Mouse (Mus musculus) liver, embryonic 12.5 days (tissue): Measurements from ENCODE around the gene Tmprss11f. TPM values are rescaled to one million over a fixed set of nuclear protein-coding genes. Genes with fewer than 3 reads are reported as not detected.
"Not testable (repeated sequence)": the region's sequence is repeated elsewhere in the genome, so short reads cannot be mapped to it uniquely, and the experiment has no call there.

Source experiments
- ATAC-seq: fragments of 200-750 bp; cut with Nextera tagmentation; 2 replicates; pipeline ENCODE4 v1.8.0; 2017; ENCODE audit warnings: moderate number of reproducible peaks, mild to moderate bottlenecking, moderate library complexity
- H3K27ac ChIP-seq: fragments of 300-500 bp; sonication (generic); 2 replicates; pipeline ENCODE4 v1.5.1; 2016; ENCODE audit warnings: mild to moderate bottlenecking
- H3K27me3 ChIP-seq: fragments of 300-500 bp; sonication (generic); replicated peaks from 2 replicates; pipeline ENCODE4 v1.6.1; 2016; ENCODE audit warnings: mild to moderate bottlenecking, moderate library complexity
- H3K36me3 ChIP-seq: fragments of 300-500 bp; sonication (generic); 2 replicates; pipeline ENCODE4 v1.6.1; 2016; ENCODE audit warnings: mild to moderate bottlenecking, moderate library complexity
- H3K4me1 ChIP-seq: fragments of 300-500 bp; sonication (generic); 2 replicates; pipeline ENCODE4 v1.6.1; 2016
- H3K4me2 ChIP-seq: fragments of 300-500 bp; sonication (generic); 2 replicates; pipeline ENCODE4 v1.6.1; 2016; ENCODE audit warnings: mild to moderate bottlenecking, moderate library complexity
- H3K4me3 ChIP-seq: fragments of 300-500 bp; sonication (generic); 2 replicates; pipeline ENCODE4 v1.5.1; 2016; ENCODE audit warnings: mild to moderate bottlenecking, moderate library complexity
- H3K9ac ChIP-seq: fragments of 300-500 bp; sonication (generic); 2 replicates; pipeline ENCODE4 v1.6.1; 2016; ENCODE audit warnings: mild to moderate bottlenecking, moderate library complexity
- H3K9me3 ChIP-seq: fragments of 300-500 bp; sonication (generic); replicated peaks from 2 replicates; pipeline ENCODE4 v1.6.1; 2016; ENCODE audit warnings: mild to moderate bottlenecking, moderate library complexity
- WGBS: fragments of 180-500 bp; shearing (Covaris S2); methylation state at CpG from one replicate; pipeline ENCODE4 v1.1.7; 2016; ENCODE audit not compliant: insufficient replicate concordance; 5-methylcytosine and 5-hydroxymethylcytosine counted together
- polyA plus RNA-seq: library from polyadenylated mRNA; unstranded; fragments of >200 nt; fragmentation: Nextera tagmentation; extraction: Ambion mirVana; gene quantifications from 2 replicates; pipeline ENCODE4 v1.2.1, GENCODE M21; 2016

Gene Tmprss11f
- polyA plus RNA-seq: not detected in 2 replicates

GRCm38 (mm10) chr5:86632324-86632723 is at the start of gene Tmprss11f:
TSS of gene Tmprss11f (minus strand) at chr5:86632424.
- no peak for ATAC-seq
- WGBS: 64% methylated on average over 5 of the region's 5 CpGs

GRCm38 (mm10) chr5:86676262-86676661 is 44.0 kb upstream of the Tmprss11f start, which contains the start of gene Tmprss11b:
TSS of gene Tmprss11b (minus strand) at chr5:86676362.
- 64% methylated on average over 5 of the region's 5 CpGs for WGBS
- Histone ChIP-seq H3K36me3 (no peaks in the 10 kb centered on the region), H3K27ac (no peak within 1 kb of the TSS), H3K9ac (no peak within 1 kb of the TSS), H3K27me3 (no peaks in the 10 kb centered on the region), H3K4me3 (no peak within 1 kb of the TSS), H3K4me1 (no peaks in the 10 kb centered on the region), H3K9me3 (no peaks in the 10 kb centered on the region), H3K4me2 (no peak within 1 kb of the TSS)
- ATAC-seq: no peak

More at GRCm38 (mm10) chr5:86632324-86632723, at the start of gene Tmprss11f:
- H3K36me3 ChIP-seq: no peaks in the 10 kb centered on the region
- no peaks in the 10 kb centered on the region for H3K9me3 ChIP-seq
- H3K4me3 ChIP-seq: no peak within 1 kb of the TSS
- no peaks in the 10 kb centered on the region for H3K27me3 ChIP-seq
- no peak within 1 kb of the TSS for H3K27ac ChIP-seq
- H3K4me1 ChIP-seq: no peaks in the 10 kb centered on the region
- no peak within 1 kb of the TSS for H3K4me2 ChIP-seq
- H3K9ac ChIP-seq: no peak within 1 kb of the TSS

GRCm38 (mm10) chr5:86649185-86649584 is 17.0 kb upstream of the Tmprss11f start:
- 28% methylated on average over 4 of the region's 4 CpGs for WGBS
- ATAC-seq, H3K27me3 ChIP-seq: not testable (repeated sequence)

GRCm38 (mm10) chr5:86640795-86641194 is 8.6 kb upstream of the Tmprss11f start:
- H3K9ac ChIP-seq: no peak overlapping the region
- ATAC-seq: no peak
- H3K4me1 ChIP-seq: no peaks in the 10 kb centered on the region
- no peaks in the 10 kb centered on the region for H3K36me3 ChIP-seq
- WGBS: 49% methylated on average over 3 of the region's 3 CpGs
- H3K9me3 ChIP-seq: no peaks in the 10 kb centered on the region
- H3K27me3 ChIP-seq: no peaks in the 10 kb centered on the region
- no peak overlapping the region for H3K4me3 ChIP-seq
- no peak overlapping the region for H3K27ac ChIP-seq
- no peak overlapping the region for H3K4me2 ChIP-seq

More at GRCm38 (mm10) chr5:86649185-86649584, 17.0 kb upstream of the Tmprss11f start:
- H3K9me3 ChIP-seq, H3K9ac ChIP-seq, H3K36me3 ChIP-seq, H3K4me1 ChIP-seq, H3K27ac ChIP-seq, H3K4me3 ChIP-seq, H3K4me2 ChIP-seq: not testable (repeated sequence)

GRCm38 (mm10) chr5:86630700-86631099 is 1.5 kb downstream of the Tmprss11f start:
- WGBS: 64% methylated on average over 2 of the region's 2 CpGs
- no peak for ATAC-seq
- Histone ChIP-seq H3K4me1 (no peaks in the 10 kb centered on the region), H3K9me3 (no peaks in the 10 kb centered on the region), H3K4me3 (no peak overlapping the region), H3K27me3 (no peaks in the 10 kb centered on the region), H3K36me3 (no peaks in the 10 kb centered on the region), H3K9ac (no peak overlapping the region), H3K4me2 (no peak overlapping the region), H3K27ac (no peak overlapping the region)

- no peak for ATAC-seq
- H3K36me3 ChIP-seq: no peaks in the 10 kb centered on the region
- H3K27ac ChIP-seq: no peak overlapping the region
- no peaks in the 10 kb centered on the region for H3K9me3 ChIP-seq
- H3K4me1 ChIP-seq: no peaks in the 10 kb centered on the region
- WGBS: 40% methylated on average over 1 of the region's 1 CpGs
- no peak overlapping the region for H3K9ac ChIP-seq
- no peaks in the 10 kb centered on the region for H3K27me3 ChIP-seq
- no peak overlapping the region for H3K4me3 ChIP-seq
- H3K4me2 ChIP-seq: no peak overlapping the region
Observed at GRCm38 (mm10) chr5:86621778-86622177, 10.4 kb downstream of the Tmprss11f start.

GRCm38 (mm10) chr5:86585896-86586295 is 46.3 kb downstream of the Tmprss11f start:
- H3K9me3 ChIP-seq: no peaks in the 10 kb centered on the region
- H3K27ac ChIP-seq: no peak overlapping the region
- no peak overlapping the region for H3K4me2 ChIP-seq
- H3K27me3 ChIP-seq: no peaks in the 10 kb centered on the region
- 67% methylated on average over 3 of the region's 3 CpGs for WGBS
- H3K4me1 ChIP-seq: no peaks in the 10 kb centered on the region
- H3K36me3 ChIP-seq: no peaks in the 10 kb centered on the region
- H3K9ac ChIP-seq: no peak overlapping the region
- ATAC-seq: no peak
- no peak overlapping the region for H3K4me3 ChIP-seq

- H3K36me3 ChIP-seq: no peaks in the 10 kb centered on the region
- 82% methylated on average over 5 of the region's 5 CpGs for WGBS
- H3K4me3 ChIP-seq: no peak overlapping the region
- H3K9me3 ChIP-seq: no peaks in the 10 kb centered on the region
- H3K4me2 ChIP-seq: no peak overlapping the region
- no peak overlapping the region for H3K9ac ChIP-seq
- H3K27ac ChIP-seq: no peak overlapping the region
- no peaks in the 10 kb centered on the region for H3K4me1 ChIP-seq
- ATAC-seq: no peak
- no peaks in the 10 kb centered on the region for H3K27me3 ChIP-seq
Observed at GRCm38 (mm10) chr5:86582618-86583017, 49.6 kb downstream of the Tmprss11f start.

GRCm38 (mm10) chr5:86581998-86582397 is 50.2 kb downstream of the Tmprss11f start:
- no peak for ATAC-seq
- no peak overlapping the region for H3K27ac ChIP-seq
- 58% methylated on average over 5 of the region's 5 CpGs for WGBS

GRCm38 (mm10) chr5:86578761-86579160 is 53.5 kb downstream of the Tmprss11f start:
- not testable (repeated sequence) for H3K36me3 ChIP-seq, H3K9ac ChIP-seq, H3K9me3 ChIP-seq, H3K4me3 ChIP-seq, ATAC-seq, H3K4me1 ChIP-seq, H3K4me2 ChIP-seq, H3K27me3 ChIP-seq, H3K27ac ChIP-seq
- WGBS: 62% methylated on average over 8 of the region's 8 CpGs

More at GRCm38 (mm10) chr5:86581998-86582397, 50.2 kb downstream of the Tmprss11f start:
- no peak overlapping the region for H3K9ac ChIP-seq
- H3K9me3 ChIP-seq: no peaks in the 10 kb centered on the region
- no peak overlapping the region for H3K4me2 ChIP-seq
- no peak overlapping the region for H3K4me3 ChIP-seq
- H3K36me3 ChIP-seq: no peaks in the 10 kb centered on the region
- no peaks in the 10 kb centered on the region for H3K27me3 ChIP-seq
- no peaks in the 10 kb centered on the region for H3K4me1 ChIP-seq

- Histone ChIP-seq H3K4me2 (no peak overlapping the region), H3K4me3 (no peak overlapping the region), H3K27ac (no peak overlapping the region), H3K9ac (no peak overlapping the region), H3K36me3 (no peaks in the 10 kb centered on the region), H3K4me1 (no peaks in the 10 kb centered on the region), H3K27me3 (no peaks in the 10 kb centered on the region), H3K9me3 (no peaks in the 10 kb centered on the region)
- WGBS: 89% methylated on average over 2 of the region's 2 CpGs
- no peak for ATAC-seq
Observed at GRCm38 (mm10) chr5:86546693-86547092, 85.5 kb downstream of the Tmprss11f start.

- Histone ChIP-seq H3K9ac (no peak overlapping the region), H3K4me3 (no peak overlapping the region), H3K27ac (no peak overlapping the region), H3K36me3 (no peaks in the 10 kb centered on the region), H3K9me3 (no peaks in the 10 kb centered on the region), H3K4me2 (no peak overlapping the region), H3K4me1 (no peaks in the 10 kb centered on the region), H3K27me3 (no peaks in the 10 kb centered on the region)
- no peak for ATAC-seq
- 65% methylated on average over 3 of the region's 3 CpGs for WGBS
Observed at GRCm38 (mm10) chr5:86540601-86541000, 91.6 kb downstream of the Tmprss11f start.

- 68% methylated on average over 2 of the region's 2 CpGs for WGBS
- H3K4me1 ChIP-seq: no peaks in the 10 kb centered on the region
- H3K4me2 ChIP-seq: no peak overlapping the region
Observed at GRCm38 (mm10) chr5:86528725-86529124, 103.5 kb downstream of the Tmprss11f start.

More at GRCm38 (mm10) chr5:86528725-86529124, 103.5 kb downstream of the Tmprss11f start:
- H3K9me3 ChIP-seq: no peaks in the 10 kb centered on the region
- no peak overlapping the region for H3K9ac ChIP-seq
- no peaks in the 10 kb centered on the region for H3K36me3 ChIP-seq
- no peak for ATAC-seq
- no peak overlapping the region for H3K27ac ChIP-seq
- H3K27me3 ChIP-seq: no peaks in the 10 kb centered on the region
- H3K4me3 ChIP-seq: no peak overlapping the region
